Comparison of ENCODE assay signal across 24 mouse cellular contexts in the genomic region with DNA sequence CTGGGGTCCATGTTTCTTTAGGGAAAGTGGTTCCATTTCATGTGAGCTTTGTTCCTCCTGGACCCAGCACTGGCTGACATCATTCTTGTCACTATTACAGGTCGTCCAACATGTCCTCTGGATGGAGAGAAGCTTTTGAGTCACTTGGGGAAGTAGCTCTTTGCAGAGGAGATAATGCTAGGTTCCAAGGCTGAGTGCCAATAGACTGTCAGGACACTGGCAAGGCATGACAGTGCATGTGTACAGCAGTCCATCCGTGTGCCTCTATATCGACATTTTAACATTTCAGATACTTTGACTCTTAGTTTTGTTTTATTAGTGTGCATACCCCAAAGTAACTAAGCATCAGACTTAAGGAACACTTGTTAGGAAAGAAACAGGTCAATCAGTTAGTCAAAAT.
"Had no signal": no experiment of that assay in that cellular context is flagged by ENCODE, and none has a peak within 500 bp of the region (broad histone marks: within the 10 kb centered on the region; RNA-seq: fewer than 3 reads in every experiment).

No protein-coding gene starts in this region.

- H3K4me1 ChIP-seq: hindbrain, embryonic 10.5 days; limb, embryonic 10.5 days; liver, embryonic 13.5 days; liver, embryonic 15.5 days had no signal

- H3K9me3 ChIP-seq: heart, embryonic 12.5 days; hindbrain, embryonic 12.5 days; hindbrain, embryonic 15.5 days; intestine, embryonic 15.5 days; limb, embryonic 10.5 days; liver, embryonic 13.5 days; liver, embryonic 15.5 days had no signal

- H3K4me3 ChIP-seq: heart, adult 2 months; heart, embryonic 12.5 days; hindbrain, embryonic 10.5 days; hindbrain, embryonic 12.5 days; hindbrain, embryonic 15.5 days; intestine, embryonic 15.5 days; left cerebral cortex, adult 2 months; limb, embryonic 10.5 days; limb, embryonic 12.5 days; liver, embryonic 13.5 days; liver, embryonic 15.5 days had no signal

- H3K36me3 ChIP-seq: heart, embryonic 12.5 days; hindbrain, embryonic 15.5 days; intestine, embryonic 15.5 days; limb, embryonic 10.5 days; limb, embryonic 12.5 days; liver, embryonic 13.5 days; liver, embryonic 15.5 days had no signal

- H3K27ac ChIP-seq: heart, adult 2 months; hindbrain, embryonic 10.5 days; hindbrain, embryonic 12.5 days; hindbrain, embryonic 15.5 days; intestine, embryonic 15.5 days; left cerebral cortex, adult 2 months; limb, embryonic 10.5 days; limb, embryonic 12.5 days; liver, embryonic 13.5 days; liver, embryonic 15.5 days had no signal

- H3K27me3 ChIP-seq: hindbrain, embryonic 12.5 days; hindbrain, embryonic 15.5 days; intestine, embryonic 15.5 days; limb, embryonic 12.5 days; liver, embryonic 13.5 days; liver, embryonic 15.5 days had no signal

- DNase-seq: gastrocnemius, postnatal 14 days; gastrocnemius, postnatal 36 days; heart, adult 11 months; heart, postnatal 4 days; kidney, adult 18-20 months; kidney, adult 8-10 months; kidney, postnatal 10 days; kidney, postnatal 25 days; kidney, postnatal 4 days; liver; liver, embryonic 13.5 days; liver, postnatal 0 days had no signal

- H3K9ac ChIP-seq: heart, embryonic 12.5 days; hindbrain, embryonic 12.5 days; hindbrain, embryonic 15.5 days; intestine, embryonic 15.5 days; limb, embryonic 12.5 days; liver, embryonic 13.5 days; liver, embryonic 15.5 days; liver, postnatal 0 days had no signal

- H3K4me2 ChIP-seq: heart, embryonic 12.5 days; hindbrain, embryonic 12.5 days; hindbrain, embryonic 15.5 days; intestine, embryonic 15.5 days; limb, embryonic 12.5 days; liver, embryonic 13.5 days; liver, embryonic 15.5 days had no signal

- ATAC-seq: inflammation-experienced regulatory T-cells, adult 6 months; intestine, embryonic 15.5 days; intestine, postnatal 0 days; liver, postnatal 0 days had no signal
